Mouse (Mus musculus): ENCODE results near the gene Ltb4r2.

GRCm38 (mm10) chr14:55714893-55715292 is 46.3 kb upstream of the Ltb4r2 start:
- no peak for TF ChIP-seq CTCF (IDR thresholded peaks at IDR 0.05; ENCODE audit: borderline replicate concordance, control insufficient read depth, extremely low read depth, insufficient read depth, low read length, poor library complexity)
- TF ChIP-seq POLR2A (IDR thresholded peaks at IDR 0.05; ENCODE audit: control insufficient read depth, extremely low read depth, insufficient read depth, low read length, poor library complexity) = no peak
